Mouse (Mus musculus): ENCODE results near the gene Spint1. TPM values are rescaled to one million over a fixed set of nuclear protein-coding genes. Genes with fewer than 3 reads are reported as not detected.

Spint1 gene
- polyA plus RNA-seq, 2 experiments = 0.11 to 0.13 TPM

- H3K27me3 ChIP-seq (ENCODE audit: control insufficient read depth, insufficient read depth, low read length) = no peaks in the 10 kb centered on the region
- no peaks in the 10 kb centered on the region for H3K36me3 ChIP-seq (replicated peaks; ENCODE audit: control insufficient read depth, insufficient read depth, low read depth)
- H3K4me2 ChIP-seq (ENCODE audit: low read depth) = no peak overlapping the region
- 0 out of 4 replicates have a peak, but pooled peaks cover 0 to 2% of the 10 kb centered on the region in 2 experiments for H3K4me1 ChIP-seq (replicated peaks; ENCODE audit: control insufficient read depth in 2 of 2, insufficient read depth in 2 of 2, low read length in 1 of 2)
- H3K27ac ChIP-seq = no peak overlapping the region
- no peak overlapping the region for H3K4me3 ChIP-seq (ENCODE audit: insufficient read depth in 1 of 2, low read depth in 2 of 2, low read length in 2 of 2)
- ATAC-seq (ENCODE audit: insufficient read depth) (no peak), DNase-seq (ENCODE audit: low read depth in 3 of 3, low spot score in 3 of 3) (no peak)
- WGBS (ENCODE audit: insufficient replicate concordance) = 55% methylated on average over 7 of the region's 7 CpGs
- no peak overlapping the region for H3K9ac ChIP-seq (replicated peaks)
- TF ChIP-seq EP300 (IDR thresholded peaks at IDR 0.05; ENCODE audit: low read depth) (no peak), CTCF (IDR thresholded peaks at IDR 0.05; ENCODE audit: low read depth) (no peak)
- H3K9me3 ChIP-seq (ENCODE audit: control insufficient read depth, low read length) = no peaks in the 10 kb centered on the region
These were observed 39.8 kb downstream of the Spint1 start for GRCm38 (mm10) chr2:119276926-119277325.

DNA sequence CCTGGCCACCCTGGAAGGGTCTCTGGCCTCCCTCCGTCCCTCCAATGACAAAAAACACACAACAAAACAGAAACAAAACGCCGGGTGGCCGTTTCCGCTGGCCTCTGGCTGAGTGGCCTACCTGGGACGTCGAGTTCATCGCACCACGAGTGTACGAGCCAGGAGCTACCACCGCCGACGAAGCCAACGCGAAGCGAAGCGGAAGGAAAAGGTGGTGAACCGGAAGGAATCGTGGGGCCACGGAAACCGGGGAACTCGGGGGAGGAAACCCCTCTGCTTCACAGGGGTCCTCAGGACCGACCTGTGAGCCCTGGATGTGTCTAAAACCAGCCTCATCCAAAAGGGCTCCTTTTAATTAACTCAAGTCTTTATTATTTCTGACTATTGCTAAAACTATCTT is 40.6 kb downstream of the Spint1 start:
- no peak for DNase-seq (ENCODE audit: low read depth in 3 of 3, low spot score in 3 of 3)
- no peaks in the 10 kb centered on the region for H3K36me3 ChIP-seq (replicated peaks; ENCODE audit: control insufficient read depth, insufficient read depth, low read depth)
- 81% methylated on average over 23 of the region's 23 CpGs for WGBS (ENCODE audit: insufficient replicate concordance)

GRCm38 (mm10) chr2:119281899-119282565 is 44.9 kb downstream of the Spint1 start:
- H3K4me2 ChIP-seq (ENCODE audit: low read depth) = no peak overlapping the region
- no peaks in the 10 kb centered on the region for H3K36me3 ChIP-seq (replicated peaks; ENCODE audit: control insufficient read depth, insufficient read depth, low read depth)
- 0 out of 4 replicates have a peak, but pooled peaks cover 0 to 3% of the 10 kb centered on the region in 2 experiments for H3K4me1 ChIP-seq (replicated peaks; ENCODE audit: control insufficient read depth in 2 of 2, insufficient read depth in 2 of 2, low read length in 1 of 2)
- WGBS (ENCODE audit: insufficient replicate concordance) = 56% methylated on average over 7 of the region's 7 CpGs
- no peak for ATAC-seq (ENCODE audit: insufficient read depth)
- H3K4me3 ChIP-seq (ENCODE audit: insufficient read depth in 1 of 2, low read depth in 2 of 2, low read length in 2 of 2) = no peak overlapping the region
- no peaks in the 10 kb centered on the region for H3K9me3 ChIP-seq (ENCODE audit: control insufficient read depth, low read length)
- DNase-seq (ENCODE audit: low read depth in 3 of 3, low spot score in 3 of 3) = no peak
- TF ChIP-seq CTCF (IDR thresholded peaks at IDR 0.05; ENCODE audit: low read depth) (no peak), EP300 (IDR thresholded peaks at IDR 0.05; ENCODE audit: low read depth) (no peak)
- no peaks in the 10 kb centered on the region for H3K27me3 ChIP-seq (ENCODE audit: control insufficient read depth, insufficient read depth, low read length)
- H3K9ac ChIP-seq (replicated peaks) = no peak overlapping the region
- H3K27ac ChIP-seq = no peak overlapping the region

More for the DNA sequence above, 40.6 kb downstream of the Spint1 start:
- Histone ChIP-seq H3K27ac (no peak overlapping the region), H3K4me2 (ENCODE audit: low read depth) (no peak overlapping the region), H3K9ac (replicated peaks) (no peak overlapping the region), H3K27me3 (ENCODE audit: control insufficient read depth, insufficient read depth, low read length) (no peaks in the 10 kb centered on the region), H3K4me1 (replicated peaks; ENCODE audit: control insufficient read depth in 2 of 2, insufficient read depth in 2 of 2, low read length in 1 of 2) (0 out of 4 replicates have a peak, but pooled peaks cover 0 to 3% of the 10 kb centered on the region in 2 experiments), H3K9me3 (ENCODE audit: control insufficient read depth, low read length) (no peaks in the 10 kb centered on the region), H3K4me3 (ENCODE audit: insufficient read depth in 1 of 2, low read depth in 2 of 2, low read length in 2 of 2) (no peak overlapping the region)
- ATAC-seq (ENCODE audit: insufficient read depth) = no peak
- TF ChIP-seq CTCF (IDR thresholded peaks at IDR 0.05; ENCODE audit: low read depth) (no peak), EP300 (IDR thresholded peaks at IDR 0.05; ENCODE audit: low read depth) (no peak)

- Histone ChIP-seq H3K9me3 (ENCODE audit: control insufficient read depth, low read length) (no peaks in the 10 kb centered on the region), H3K36me3 (replicated peaks; ENCODE audit: control insufficient read depth, insufficient read depth, low read depth) (no peaks in the 10 kb centered on the region), H3K27ac (no peak overlapping the region), H3K27me3 (ENCODE audit: control insufficient read depth, insufficient read depth, low read length) (no peaks in the 10 kb centered on the region), H3K4me2 (ENCODE audit: low read depth) (no peak overlapping the region), H3K4me3 (ENCODE audit: insufficient read depth in 1 of 2, low read depth in 2 of 2, low read length in 2 of 2) (no peak overlapping the region), H3K9ac (replicated peaks) (no peak overlapping the region), H3K4me1 (replicated peaks; ENCODE audit: control insufficient read depth in 2 of 2, insufficient read depth in 2 of 2, low read length in 1 of 2) (peaks cover 0 to 5% of the 10 kb centered on the region in 2 experiments)
- WGBS (ENCODE audit: insufficient replicate concordance) = 83% methylated on average over 5 of the region's 5 CpGs
- no peak for DNase-seq (ENCODE audit: low read depth in 3 of 3, low spot score in 3 of 3)
- ATAC-seq (ENCODE audit: insufficient read depth) = no peak
- TF ChIP-seq EP300 (IDR thresholded peaks at IDR 0.05; ENCODE audit: low read depth) = no peak
- TF ChIP-seq CTCF (IDR thresholded peaks at IDR 0.05; ENCODE audit: low read depth) = no peak
These were observed 50.2 kb downstream of the Spint1 start for GRCm38 (mm10) chr2:119287372-119287771.

DNA sequence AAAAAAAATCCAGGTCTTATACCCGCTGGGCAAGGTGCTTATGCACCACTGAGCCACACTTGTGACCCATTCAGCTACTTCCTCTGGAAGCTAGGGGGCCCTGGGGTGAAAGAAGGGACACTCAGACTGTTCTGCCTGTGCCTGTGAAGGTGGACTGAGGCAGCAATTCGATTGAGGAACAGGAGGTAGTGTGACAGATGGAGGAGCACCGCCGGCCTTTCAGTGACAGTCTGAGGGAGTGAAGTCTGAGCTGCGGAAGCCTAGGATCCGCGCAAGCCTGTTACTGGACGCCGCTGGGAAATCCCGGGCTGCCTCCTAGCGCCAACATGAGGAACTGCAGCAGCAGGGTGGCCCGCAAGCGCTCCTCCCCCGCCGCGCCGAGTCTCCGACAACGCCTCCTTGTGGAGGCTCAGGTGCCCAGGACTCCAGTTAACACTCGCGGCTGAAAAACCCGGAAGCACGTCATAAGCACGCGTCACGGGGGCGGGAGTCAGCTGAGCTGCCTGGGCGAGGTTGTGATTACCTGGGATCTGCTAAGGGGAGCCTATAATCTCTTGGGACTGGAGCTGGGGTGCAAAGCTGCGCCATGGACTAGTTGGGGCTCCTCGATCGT is 51.2 kb downstream of the Spint1 start, which contains the start of gene Vps18:
Vps18 (plus strand) TSS at position 471 of the 613 bp plus-strand sequence.
- ATAC-seq (ENCODE audit: insufficient read depth) = peak; percentile 93
- H3K27me3 ChIP-seq (ENCODE audit: control insufficient read depth, insufficient read depth, low read length) = no peaks in the 10 kb centered on the region
- WGBS (ENCODE audit: insufficient replicate concordance) = under 1% methylated on average over 31 of the region's 31 CpGs
- peaks cover 4% of the 10 kb centered on the region for H3K36me3 ChIP-seq (replicated peaks; ENCODE audit: control insufficient read depth, insufficient read depth, low read depth)
- peak within 1 kb of the TSS; percentile 77 to 90 for H3K4me3 ChIP-seq (ENCODE audit: insufficient read depth in 1 of 2, low read depth in 2 of 2, low read length in 2 of 2)
- H3K4me1 ChIP-seq (replicated peaks; ENCODE audit: control insufficient read depth in 2 of 2, insufficient read depth in 2 of 2, low read length in 1 of 2) = peaks cover 0 to 5% of the 10 kb centered on the region in 2 experiments
- peak within 1 kb of the TSS; percentile 54 for H3K27ac ChIP-seq
- peak; percentile 95 to 98 (median 96) for DNase-seq (ENCODE audit: low read depth in 3 of 3, low spot score in 3 of 3)
- no peak for TF ChIP-seq EP300 (IDR thresholded peaks at IDR 0.05; ENCODE audit: low read depth)
- peak; percentile 100 for TF ChIP-seq CTCF (IDR thresholded peaks at IDR 0.05; ENCODE audit: low read depth)
- no peaks in the 10 kb centered on the region for H3K9me3 ChIP-seq (ENCODE audit: control insufficient read depth, low read length)
- peak within 1 kb of the TSS; percentile 79 for H3K9ac ChIP-seq (replicated peaks)
- H3K4me2 ChIP-seq (ENCODE audit: low read depth) = peak within 1 kb of the TSS; percentile 97
